Mouse (Mus musculus): ENCODE results near the gene Galnt11. TPM values are rescaled to one million over a fixed set of nuclear protein-coding genes. Genes with fewer than 3 reads are reported as not detected.
"Not testable (repeated sequence)": the region's sequence is repeated elsewhere in the genome, so short reads cannot be mapped to it uniquely, and the experiment has no call there.

Gene Galnt11
- 58.2 and 65.3 TPM in 2 replicates for polyA plus RNA-seq (2014; fragmentation: Nextera tagmentation; extraction: Ambion mirVana)

- Histone ChIP-seq H3K4me2 (replicated peaks) (peak within 1 kb of the TSS; percentile 65), H3K9ac (peak within 1 kb of the TSS; percentile 77), H3K4me3 (replicated peaks; ENCODE audit: low read length) (peak within 1 kb of the TSS; percentile 61), H3K27me3 (ENCODE audit: control insufficient read depth, insufficient read depth, low read length) (no peaks in the 10 kb centered on the region), H3K27ac (peak within 1 kb of the TSS; percentile 89), H3K9me3 (ENCODE audit: control insufficient read depth, low read length) (no peaks in the 10 kb centered on the region), H3K4me1 (replicated peaks; ENCODE audit: control insufficient read depth, insufficient read depth, low read length) (peaks cover 11% of the 10 kb centered on the region), H3K36me3 (replicated peaks; ENCODE audit: control insufficient read depth, insufficient read depth) (no peaks in the 10 kb centered on the region)
- ATAC-seq (ENCODE audit: low FRiP score) (no peak), DNase-seq (ENCODE audit: low spot score) (no peak)
- WGBS: 84% methylated on average over 3 of the region's 3 CpGs
These were observed at the start of gene Galnt11 for GRCm38 (mm10) chr5:25221604-25222003. Galnt11 (plus strand) TSS chr5:25221904.

- ATAC-seq (ENCODE audit: low FRiP score); H3K4me2 ChIP-seq (replicated peaks); H3K4me1 ChIP-seq (replicated peaks; ENCODE audit: control insufficient read depth, insufficient read depth, low read length); H3K9me3 ChIP-seq (ENCODE audit: control insufficient read depth, low read length); H3K27ac ChIP-seq; H3K36me3 ChIP-seq (replicated peaks; ENCODE audit: control insufficient read depth, insufficient read depth); DNase-seq (ENCODE audit: low spot score); H3K4me3 ChIP-seq (replicated peaks; ENCODE audit: low read length); H3K9ac ChIP-seq; H3K27me3 ChIP-seq (ENCODE audit: control insufficient read depth, insufficient read depth, low read length): not testable (repeated sequence)
- WGBS: 91% methylated on average over 5 of the region's 5 CpGs
These were observed 43.8 kb upstream of the Galnt11 start for GRCm38 (mm10) chr5:25177937-25178336.

DNA sequence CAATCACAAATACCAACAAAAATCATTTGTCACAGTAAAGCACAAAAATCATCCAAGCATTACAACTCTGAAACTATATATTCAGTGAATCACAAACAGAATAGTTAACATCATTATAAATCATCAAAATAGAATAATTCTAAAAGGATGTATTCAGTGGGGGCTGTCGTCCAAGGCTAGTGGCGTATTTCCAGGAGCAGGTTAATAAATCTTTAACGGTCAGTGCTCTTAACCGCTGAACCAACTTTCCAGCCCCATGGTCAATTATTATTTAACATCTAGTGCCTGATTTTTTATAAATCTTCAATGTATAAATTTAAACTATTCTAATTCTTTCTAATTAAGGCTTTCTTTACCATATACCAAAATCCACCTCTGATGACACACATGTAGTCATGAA is 43.2 kb upstream of the Galnt11 start:
- ATAC-seq (ENCODE audit: low FRiP score); DNase-seq (ENCODE audit: low spot score); H3K27ac ChIP-seq; H3K27me3 ChIP-seq (ENCODE audit: control insufficient read depth, insufficient read depth, low read length); H3K9me3 ChIP-seq (ENCODE audit: control insufficient read depth, low read length); H3K36me3 ChIP-seq (replicated peaks; ENCODE audit: control insufficient read depth, insufficient read depth); H3K4me1 ChIP-seq (replicated peaks; ENCODE audit: control insufficient read depth, insufficient read depth, low read length); H3K9ac ChIP-seq; H3K4me3 ChIP-seq (replicated peaks; ENCODE audit: low read length); H3K4me2 ChIP-seq (replicated peaks): not testable (repeated sequence)
- WGBS: 85% methylated on average over 4 of the region's 4 CpGs

- no peaks in the 10 kb centered on the region for H3K27me3 ChIP-seq (ENCODE audit: control insufficient read depth, insufficient read depth, low read length)
- H3K9ac ChIP-seq: no peak overlapping the region
- no peak overlapping the region for H3K27ac ChIP-seq
- ATAC-seq (ENCODE audit: low FRiP score) (no peak), DNase-seq (ENCODE audit: low spot score) (no peak)
- H3K4me3 ChIP-seq (replicated peaks; ENCODE audit: low read length): no peak overlapping the region
- no peaks in the 10 kb centered on the region for H3K9me3 ChIP-seq (ENCODE audit: control insufficient read depth, low read length)
- no peaks in the 10 kb centered on the region for H3K36me3 ChIP-seq (replicated peaks; ENCODE audit: control insufficient read depth, insufficient read depth)
- H3K4me1 ChIP-seq (replicated peaks; ENCODE audit: control insufficient read depth, insufficient read depth, low read length): no peaks in the 10 kb centered on the region
- 92% methylated on average over 4 of the region's 4 CpGs for WGBS
- no peak overlapping the region for H3K4me2 ChIP-seq (replicated peaks)
These were observed 42.4 kb upstream of the Galnt11 start for GRCm38 (mm10) chr5:25179284-25179683.

DNA sequence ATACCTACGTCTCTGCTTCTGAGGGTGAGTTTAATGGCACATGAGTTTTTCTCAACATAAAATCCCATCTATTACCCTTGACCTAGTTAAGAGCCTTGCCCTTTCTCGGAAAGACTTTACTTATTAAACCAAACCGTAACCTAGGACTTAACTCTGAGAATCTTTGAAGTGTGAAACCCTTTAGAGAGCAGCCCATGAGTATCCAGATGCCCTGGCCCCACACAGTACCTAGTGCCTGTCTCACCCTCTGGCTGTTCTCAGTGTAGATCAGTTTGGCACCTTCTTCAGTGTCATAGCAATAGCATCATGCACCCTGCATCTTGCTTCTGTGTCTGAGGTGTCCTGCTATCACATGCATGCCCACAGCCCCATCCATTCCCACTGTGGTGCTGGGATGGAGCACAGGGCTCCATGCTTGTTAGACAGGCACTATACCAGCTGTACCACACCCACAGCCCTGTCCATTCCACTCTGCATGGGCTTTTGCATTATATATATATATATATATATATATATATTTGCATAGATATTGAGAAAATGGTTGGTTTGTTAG is 41.7 kb upstream of the Galnt11 start:
- no peak overlapping the region for H3K4me3 ChIP-seq (replicated peaks; ENCODE audit: low read length)
- H3K4me2 ChIP-seq (replicated peaks): no peak overlapping the region
- no peak overlapping the region for H3K27ac ChIP-seq
- no peaks in the 10 kb centered on the region for H3K36me3 ChIP-seq (replicated peaks; ENCODE audit: control insufficient read depth, insufficient read depth)
- 97% methylated on average over 3 of the region's 3 CpGs for WGBS
- H3K4me1 ChIP-seq (replicated peaks; ENCODE audit: control insufficient read depth, insufficient read depth, low read length): no peaks in the 10 kb centered on the region
- H3K9me3 ChIP-seq (ENCODE audit: control insufficient read depth, low read length): no peaks in the 10 kb centered on the region
- ATAC-seq (ENCODE audit: low FRiP score) (no peak), DNase-seq (ENCODE audit: low spot score) (no peak)
- H3K27me3 ChIP-seq (ENCODE audit: control insufficient read depth, insufficient read depth, low read length): no peaks in the 10 kb centered on the region
- no peak overlapping the region for H3K9ac ChIP-seq

DNA sequence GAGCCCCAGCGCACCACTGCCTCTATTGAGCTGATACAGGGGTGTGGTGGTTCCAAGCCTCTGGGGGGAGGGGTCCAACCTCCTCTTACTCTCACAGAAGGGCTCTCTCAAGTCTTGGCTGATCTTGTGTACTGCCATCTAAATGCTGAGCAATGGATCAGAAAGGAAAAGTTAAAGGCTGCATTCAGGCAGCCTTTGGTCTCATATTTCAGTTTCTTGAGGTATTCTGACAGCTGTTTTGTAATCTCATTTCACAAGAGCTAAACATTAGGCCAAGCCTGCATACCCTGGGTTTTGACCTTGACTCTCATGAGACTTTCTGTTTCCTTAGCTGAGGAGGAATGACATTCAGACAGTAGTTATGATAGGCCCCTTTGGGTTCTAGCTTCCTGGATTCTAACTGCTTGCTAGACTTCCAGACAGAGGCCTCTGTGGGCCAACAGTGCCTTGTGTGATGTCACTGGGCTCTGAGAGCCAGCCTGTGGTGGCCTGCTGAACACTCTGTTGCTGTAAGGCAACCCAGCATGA is 40.6 kb upstream of the Galnt11 start, which contains the start of gene Galntl5:
Gene Galntl5, plus strand, starts transcription at position 457 of the 528 bp plus-strand sequence.
- ATAC-seq (ENCODE audit: low FRiP score) (no peak), DNase-seq (ENCODE audit: low spot score) (no peak)
- H3K36me3 ChIP-seq (replicated peaks; ENCODE audit: control insufficient read depth, insufficient read depth): no peaks in the 10 kb centered on the region
- H3K9me3 ChIP-seq (ENCODE audit: control insufficient read depth, low read length): no peaks in the 10 kb centered on the region
- H3K4me2 ChIP-seq (replicated peaks): no peak within 1 kb of the TSS
- no peaks in the 10 kb centered on the region for H3K4me1 ChIP-seq (replicated peaks; ENCODE audit: control insufficient read depth, insufficient read depth, low read length)
- H3K9ac ChIP-seq: no peak within 1 kb of the TSS
- 96% methylated on average over 1 of the region's 1 CpGs for WGBS
- H3K4me3 ChIP-seq (replicated peaks; ENCODE audit: low read length): no peak within 1 kb of the TSS
- H3K27me3 ChIP-seq (ENCODE audit: control insufficient read depth, insufficient read depth, low read length): no peaks in the 10 kb centered on the region
- no peak within 1 kb of the TSS for H3K27ac ChIP-seq

DNA sequence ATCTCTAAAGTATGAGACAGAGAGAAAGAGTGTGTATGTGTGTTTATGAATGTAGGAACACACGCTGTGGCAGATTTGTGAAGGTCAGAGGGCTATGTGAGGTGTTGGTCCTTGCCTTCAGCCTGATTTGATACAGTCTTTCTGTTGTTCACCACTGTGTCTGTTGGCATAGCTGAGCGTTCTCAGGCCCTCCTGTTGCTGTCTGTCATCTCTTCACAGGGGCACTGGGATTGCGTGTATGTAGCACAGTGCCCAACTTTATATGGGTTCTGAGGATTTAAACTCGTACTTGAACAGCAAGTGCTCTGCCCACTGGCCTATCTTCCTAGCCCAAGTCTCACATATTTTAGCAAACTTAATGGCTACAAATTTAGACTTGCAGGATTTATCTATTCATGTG is 38.1 kb upstream of the Galnt11 start:
- ATAC-seq (ENCODE audit: low FRiP score) (no peak), DNase-seq (ENCODE audit: low spot score) (no peak)
- H3K27ac ChIP-seq: no peak overlapping the region
- H3K9me3 ChIP-seq (ENCODE audit: control insufficient read depth, low read length): no peaks in the 10 kb centered on the region
- no peak overlapping the region for H3K4me2 ChIP-seq (replicated peaks)
- no peaks in the 10 kb centered on the region for H3K4me1 ChIP-seq (replicated peaks; ENCODE audit: control insufficient read depth, insufficient read depth, low read length)
- 80% methylated on average over 4 of the region's 4 CpGs for WGBS
- no peak overlapping the region for H3K9ac ChIP-seq
- H3K4me3 ChIP-seq (replicated peaks; ENCODE audit: low read length): no peak overlapping the region
- no peaks in the 10 kb centered on the region for H3K27me3 ChIP-seq (ENCODE audit: control insufficient read depth, insufficient read depth, low read length)
- no peaks in the 10 kb centered on the region for H3K36me3 ChIP-seq (replicated peaks; ENCODE audit: control insufficient read depth, insufficient read depth)

DNA sequence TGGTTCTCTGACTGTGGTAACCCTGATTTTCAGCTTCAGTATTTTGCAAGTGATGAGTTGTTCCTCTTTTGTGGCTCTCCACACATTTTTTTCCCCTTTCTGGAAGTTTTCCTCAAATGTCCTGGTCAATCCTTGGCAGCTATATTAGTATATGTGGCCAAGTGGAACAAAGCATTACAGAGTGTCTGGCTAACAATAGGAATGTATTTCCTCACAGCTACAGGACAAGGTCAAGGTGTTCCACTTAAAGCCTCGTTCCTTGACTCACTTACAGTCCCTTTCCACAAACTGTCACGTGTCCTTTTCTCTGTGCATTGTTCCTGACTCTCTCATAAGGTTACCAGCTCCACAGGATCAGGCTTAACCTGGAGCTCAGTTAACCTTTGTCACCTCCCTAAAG is 37.1 kb upstream of the Galnt11 start:
- DNase-seq (ENCODE audit: low spot score): no peak

DNA sequence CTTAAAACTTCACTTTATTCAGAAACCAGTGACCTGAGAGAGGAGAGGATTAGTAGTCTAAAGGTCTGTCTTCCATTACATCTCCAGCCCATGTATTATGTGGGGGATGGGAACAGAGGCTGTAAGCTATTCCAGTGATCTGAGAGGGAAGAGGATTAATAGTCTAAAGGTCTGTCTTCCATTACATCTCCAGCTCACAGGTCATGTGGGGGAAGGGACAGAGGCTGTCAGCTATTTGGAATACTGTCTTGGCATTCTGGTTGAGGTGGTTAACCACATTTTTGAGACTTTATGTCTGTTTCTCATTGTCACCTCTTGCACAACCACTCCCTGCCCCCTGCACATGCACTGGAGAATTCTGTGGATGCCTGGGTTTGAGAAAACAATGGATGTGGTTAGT is 34.0 kb upstream of the Galnt11 start:
- Histone ChIP-seq H3K9me3 (ENCODE audit: control insufficient read depth, low read length) (no peaks in the 10 kb centered on the region), H3K27me3 (ENCODE audit: control insufficient read depth, insufficient read depth, low read length) (no peaks in the 10 kb centered on the region), H3K27ac (no peak overlapping the region), H3K4me2 (replicated peaks) (no peak overlapping the region), H3K36me3 (replicated peaks; ENCODE audit: control insufficient read depth, insufficient read depth) (no peaks in the 10 kb centered on the region), H3K4me1 (replicated peaks; ENCODE audit: control insufficient read depth, insufficient read depth, low read length) (no peaks in the 10 kb centered on the region), H3K9ac (no peak overlapping the region), H3K4me3 (replicated peaks; ENCODE audit: low read length) (no peak overlapping the region)
- ATAC-seq (ENCODE audit: low FRiP score) (no peak), DNase-seq (ENCODE audit: low spot score) (no peak)

More for the DNA sequence above, 37.1 kb upstream of the Galnt11 start:
- WGBS: 52% methylated on average over 2 of the region's 2 CpGs
- H3K4me2 ChIP-seq (replicated peaks): no peak overlapping the region
- no peaks in the 10 kb centered on the region for H3K9me3 ChIP-seq (ENCODE audit: control insufficient read depth, low read length)
- H3K9ac ChIP-seq: no peak overlapping the region
- H3K36me3 ChIP-seq (replicated peaks; ENCODE audit: control insufficient read depth, insufficient read depth): no peaks in the 10 kb centered on the region
- H3K27ac ChIP-seq: no peak overlapping the region
- H3K4me3 ChIP-seq (replicated peaks; ENCODE audit: low read length): no peak overlapping the region
- H3K27me3 ChIP-seq (ENCODE audit: control insufficient read depth, insufficient read depth, low read length): no peaks in the 10 kb centered on the region
- no peak for ATAC-seq (ENCODE audit: low FRiP score)
- H3K4me1 ChIP-seq (replicated peaks; ENCODE audit: control insufficient read depth, insufficient read depth, low read length): no peaks in the 10 kb centered on the region

- no peak overlapping the region for H3K4me3 ChIP-seq (replicated peaks; ENCODE audit: low read length)
- DNase-seq (ENCODE audit: low spot score) (no peak), ATAC-seq (ENCODE audit: low FRiP score) (no peak)
- H3K27me3 ChIP-seq (ENCODE audit: control insufficient read depth, insufficient read depth, low read length): no peaks in the 10 kb centered on the region
- H3K4me2 ChIP-seq (replicated peaks): no peak overlapping the region
- no peaks in the 10 kb centered on the region for H3K4me1 ChIP-seq (replicated peaks; ENCODE audit: control insufficient read depth, insufficient read depth, low read length)
- H3K27ac ChIP-seq: no peak overlapping the region
- H3K9ac ChIP-seq: no peak overlapping the region
- H3K36me3 ChIP-seq (replicated peaks; ENCODE audit: control insufficient read depth, insufficient read depth): no peaks in the 10 kb centered on the region
- no peaks in the 10 kb centered on the region for H3K9me3 ChIP-seq (ENCODE audit: control insufficient read depth, low read length)
- WGBS: 43% methylated on average over 1 of the region's 1 CpGs
These were observed 32.9 kb upstream of the Galnt11 start for GRCm38 (mm10) chr5:25188802-25189201.
